Mouse (Mus musculus) liver, embryonic 13.5 days (tissue): ENCODE data around the gene Rsph14. TPM values are rescaled to one million over a fixed set of nuclear protein-coding genes. Genes with fewer than 3 reads are reported as not detected.

Experiments
- ATAC-seq: fragments of 200-750 bp; cut with Nextera tagmentation; 2 replicates; pipeline ENCODE4 v1.8.0; 2017; ENCODE audit warnings: low read depth, mild to moderate bottlenecking, moderate number of reproducible peaks, moderate library complexity
- DNase-seq: peaks from one replicate; pipeline ENCODE4 v3.0.0; 2022
- H3K27ac ChIP-seq: fragments of 300-500 bp; sonication (generic); 2 replicates; pipeline ENCODE4 v1.5.1; 2015; ENCODE audit warnings: moderate library complexity, mild to moderate bottlenecking, inconsistent platforms
- H3K27me3 ChIP-seq: fragments of 300-500 bp; sonication (generic); 2 replicates; pipeline ENCODE4 v1.6.1; 2015; ENCODE audit warnings: mild to moderate bottlenecking, inconsistent platforms
- H3K36me3 ChIP-seq: fragments of 300-500 bp; sonication (generic); 2 replicates; pipeline ENCODE4 v1.6.1; 2015; ENCODE audit warnings: mild to moderate bottlenecking, inconsistent platforms
- H3K4me1 ChIP-seq: fragments of 300-500 bp; sonication (generic); replicated peaks from 2 replicates; pipeline ENCODE4 v1.6.1; 2015; ENCODE audit warnings: inconsistent platforms
- H3K4me2 ChIP-seq: fragments of 300-500 bp; sonication (generic); 2 replicates; pipeline ENCODE4 v1.6.1; 2015; ENCODE audit warnings: inconsistent platforms, mild to moderate bottlenecking, moderate library complexity
- H3K4me3 ChIP-seq: fragments of 300-500 bp; sonication (generic); replicated peaks from 2 replicates; pipeline ENCODE4 v1.5.1; 2015; ENCODE audit warnings: mild to moderate bottlenecking, inconsistent platforms
- H3K9ac ChIP-seq: fragments of 300-500 bp; sonication (generic); 2 replicates; pipeline ENCODE4 v1.6.1; 2015; ENCODE audit warnings: mild to moderate bottlenecking, inconsistent platforms
- H3K9me3 ChIP-seq: fragments of 300-500 bp; sonication (generic); replicated peaks from 2 replicates; pipeline ENCODE4 v1.6.1; 2016; ENCODE audit warnings: inconsistent platforms
- WGBS: fragments of 180-500 bp; shearing (Covaris S2); methylation state at CpG from one replicate; pipeline ENCODE4 v1.1.7; 2015; ENCODE audit not compliant: insufficient replicate concordance; 5-methylcytosine and 5-hydroxymethylcytosine counted together
- polyA plus RNA-seq: library from polyadenylated mRNA; unstranded; fragments of >200 nt; fragmentation: Nextera tagmentation; extraction: Ambion mirVana; gene quantifications from 2 replicates; pipeline ENCODE4 v1.2.1, GENCODE M21; 2015

The Rsph14 gene
- polyA plus RNA-seq, result not detected in 2 replicates

DNA sequence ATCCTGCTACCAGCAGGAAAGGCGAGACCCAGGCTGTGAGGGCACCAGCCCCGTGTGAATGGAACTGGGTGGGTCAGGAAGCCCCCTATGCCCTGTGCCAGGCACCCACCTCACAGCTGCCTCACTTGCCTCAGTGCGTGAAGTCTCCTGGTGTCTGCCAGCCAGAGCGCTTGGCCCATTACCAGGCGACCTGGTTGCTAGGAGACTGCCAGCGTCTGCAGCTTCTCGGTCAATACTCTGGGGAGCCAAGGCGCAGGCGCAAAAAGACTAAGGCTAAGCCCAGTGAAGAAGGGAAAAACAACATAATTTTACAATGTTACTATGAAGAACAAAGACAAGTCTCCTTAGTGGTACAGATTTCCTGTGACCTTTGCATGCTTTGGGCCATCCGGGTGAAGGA lies at the start of gene Rsph14:
Gene Rsph14, minus strand, starts transcription at position 192 of the 400 bp plus-strand sequence.
- 57% methylated on average over 10 of the region's 10 CpGs for WGBS
- Histone ChIP-seq H3K9ac (no peak within 1 kb of the TSS), H3K4me1 (peaks cover 23% of the 10 kb centered on the region), H3K4me3 (no peak within 1 kb of the TSS), H3K4me2 (no peak within 1 kb of the TSS), H3K27ac (no peak within 1 kb of the TSS), H3K27me3 (no peaks in the 10 kb centered on the region), H3K36me3 (no peaks in the 10 kb centered on the region), H3K9me3 (no peaks in the 10 kb centered on the region)
- ATAC-seq, result no peak
- no peak for DNase-seq

DNA sequence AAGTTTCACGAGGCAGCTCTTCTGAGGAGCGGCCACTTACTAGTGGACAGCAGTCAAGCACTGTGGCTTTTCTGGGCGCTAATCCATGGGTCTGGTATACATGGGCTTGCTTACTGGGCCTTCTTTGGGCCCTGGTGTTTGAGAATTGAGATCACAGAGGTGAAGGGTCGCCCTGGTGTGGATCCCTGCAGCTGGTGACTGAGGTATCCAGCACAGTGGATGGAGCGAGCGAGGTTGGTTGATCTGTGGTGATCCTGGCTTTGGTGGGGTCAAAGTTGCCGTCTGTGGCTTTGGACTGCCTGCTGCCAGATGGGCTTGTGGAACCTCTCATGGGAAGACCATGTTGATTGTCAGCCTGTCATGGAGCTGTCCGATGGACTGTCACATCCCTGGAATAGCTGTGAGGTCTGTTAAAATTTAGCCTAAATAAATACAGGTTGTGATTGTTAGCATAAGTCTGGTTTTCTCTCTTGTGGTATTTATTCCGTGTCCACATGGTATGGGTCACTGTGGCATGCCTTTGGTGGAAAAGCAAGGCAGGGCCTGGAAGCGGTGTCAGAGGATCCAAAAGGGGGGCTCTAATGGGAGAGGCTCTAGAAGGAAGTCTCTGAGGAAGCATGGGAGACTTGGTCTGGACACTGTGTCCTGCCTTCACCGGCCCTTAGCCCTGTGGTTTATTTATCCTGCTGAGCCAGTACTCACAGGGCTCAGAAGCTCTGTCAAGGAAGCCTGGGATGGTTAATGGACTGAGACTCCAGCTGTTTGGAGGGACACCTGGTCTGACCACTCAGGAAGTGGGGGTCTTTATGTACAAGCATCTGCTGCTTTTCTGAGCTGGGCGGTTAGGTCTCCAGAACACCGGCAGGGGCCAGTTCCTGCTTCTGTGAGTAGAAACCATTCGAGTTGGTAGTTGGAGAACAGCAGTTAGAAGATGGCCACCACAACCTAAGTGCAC lies 46.1 kb upstream of the Rsph14 start:
- Histone ChIP-seq H3K9ac (no peak overlapping the region; the same call in 1 of the 2 replicates), H3K4me2 (no peak overlapping the region), H3K27ac (peak overlapping the region; percentile 55), H3K9me3 (no peaks in the 10 kb centered on the region), H3K4me1 (peaks cover 34% of the 10 kb centered on the region), H3K36me3 (no peaks in the 10 kb centered on the region), H3K4me3 (no peak overlapping the region), H3K27me3 (no peaks in the 10 kb centered on the region)
- peak; percentile 54 for ATAC-seq
- DNase-seq, result no peak
- 54% methylated on average over 14 of the region's 14 CpGs for WGBS

DNA sequence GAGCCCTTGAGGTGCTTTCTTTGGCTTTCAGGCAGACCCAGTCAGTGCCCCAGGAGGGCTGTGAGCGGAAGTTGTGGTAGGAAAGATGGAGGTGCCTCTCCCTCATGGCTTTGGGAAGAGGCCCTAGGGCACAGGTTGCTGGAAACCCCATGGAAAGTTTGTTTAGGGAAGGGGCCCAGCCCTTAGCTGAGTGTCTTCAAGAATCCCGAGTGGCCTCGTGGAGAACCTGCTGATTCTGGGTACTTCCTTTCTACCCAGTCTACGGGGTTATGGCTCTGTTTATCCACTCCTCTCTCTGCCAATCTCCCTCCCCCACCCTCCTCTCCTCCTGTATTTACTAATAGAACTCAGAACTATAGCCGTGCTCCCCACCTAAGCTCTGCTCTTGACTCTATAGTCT lies 43.3 kb upstream of the Rsph14 start:
- Histone ChIP-seq H3K4me2 (no peak overlapping the region), H3K27ac (no peak overlapping the region), H3K27me3 (no peaks in the 10 kb centered on the region), H3K4me3 (no peak overlapping the region), H3K9ac (no peak overlapping the region), H3K36me3 (no peaks in the 10 kb centered on the region), H3K4me1 (peaks cover 40% of the 10 kb centered on the region), H3K9me3 (no peaks in the 10 kb centered on the region)
- ATAC-seq, result no peak
- no peak for DNase-seq
- WGBS, result 48% methylated on average over 5 of the region's 5 CpGs

DNA sequence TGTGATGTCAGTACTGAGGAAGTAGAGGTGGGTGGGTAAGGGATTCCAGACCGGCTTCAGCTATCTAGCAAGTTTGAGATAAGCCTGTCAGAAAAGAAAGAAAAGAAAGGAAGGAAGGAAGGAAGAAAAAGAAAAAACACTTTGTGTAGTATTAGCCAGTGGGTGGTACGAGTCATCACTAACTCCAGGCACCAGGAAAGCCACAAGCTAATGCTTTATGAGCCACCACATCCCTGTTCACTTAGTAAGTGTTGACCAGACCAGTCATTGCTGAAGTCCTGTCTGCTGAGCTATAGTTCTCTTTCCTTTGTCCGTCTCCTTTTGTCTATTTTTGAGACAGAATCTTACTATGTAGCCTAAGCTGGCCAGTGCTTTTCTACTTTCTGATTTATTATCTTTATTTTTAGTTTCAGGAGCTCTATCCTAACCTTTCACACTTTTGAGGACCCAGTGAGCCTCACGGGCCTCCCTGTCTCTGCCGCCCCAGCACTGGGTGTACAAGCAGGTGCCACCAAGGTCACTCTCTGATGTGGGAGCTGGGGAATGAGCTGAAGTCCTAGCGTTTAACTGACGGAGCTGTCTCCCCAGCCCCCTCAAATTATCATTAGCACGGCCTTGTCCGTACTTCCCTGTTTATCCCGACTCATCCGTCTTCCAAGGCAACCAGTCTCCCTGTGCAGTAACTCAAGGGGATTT lies 38.0 kb upstream of the Rsph14 start:
- 49% methylated on average over 11 of the region's 11 CpGs for WGBS
- ATAC-seq (no peak), DNase-seq (no peak)
- Histone ChIP-seq H3K4me2 (no peak overlapping the region), H3K36me3 (0 out of 2 replicates have a peak, but pooled peaks cover 2% of the 10 kb centered on the region), H3K27ac (no peak overlapping the region), H3K4me3 (no peak overlapping the region), H3K9ac (no peak overlapping the region), H3K4me1 (peaks cover 49% of the 10 kb centered on the region), H3K27me3 (no peaks in the 10 kb centered on the region), H3K9me3 (no peaks in the 10 kb centered on the region)

DNA sequence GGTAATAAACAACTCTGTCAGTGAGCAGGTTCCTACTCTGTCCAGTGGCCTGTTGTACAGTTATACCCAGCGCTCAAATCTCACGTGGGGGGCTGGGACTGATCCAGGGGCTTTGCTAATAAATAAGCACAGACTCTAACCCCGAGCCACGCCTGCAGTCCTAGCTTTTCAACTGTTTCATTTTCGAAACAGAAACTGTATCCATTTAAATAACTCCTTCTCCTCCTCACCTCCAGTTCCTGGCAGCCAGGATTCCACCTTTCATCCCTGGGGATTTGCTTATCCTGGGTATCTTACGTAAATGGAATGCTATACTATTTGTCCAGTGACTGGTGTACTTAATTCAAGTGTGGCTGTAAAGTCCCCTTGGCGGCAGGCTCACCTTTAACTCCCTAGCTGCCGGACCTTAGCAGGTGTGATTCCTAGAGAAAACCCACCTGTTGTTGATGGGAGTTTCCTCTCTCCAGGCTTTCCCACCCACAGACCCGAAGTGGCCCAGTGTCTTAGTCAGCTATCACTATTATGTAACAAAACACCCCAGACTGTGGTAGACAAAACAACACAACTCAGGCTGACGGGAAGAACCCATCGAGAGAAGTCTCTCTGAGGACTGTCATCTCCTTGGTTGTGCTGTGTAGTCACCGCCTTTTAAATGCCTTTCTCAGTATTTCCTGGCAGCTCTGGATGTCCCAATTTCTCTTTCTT lies 36.4 kb upstream of the Rsph14 start:
- no peak overlapping the region for H3K4me3 ChIP-seq
- H3K9me3 ChIP-seq, result no peaks in the 10 kb centered on the region
- peak overlapping the region; percentile 21; the same call in 1 of the 2 replicates for H3K27ac ChIP-seq
- WGBS, result 48% methylated on average over 12 of the region's 12 CpGs
- H3K27me3 ChIP-seq, result no peaks in the 10 kb centered on the region
- ATAC-seq (no peak), DNase-seq (no peak)
- H3K36me3 ChIP-seq, result 0 out of 2 replicates have a peak, but pooled peaks cover 2% of the 10 kb centered on the region
- no peak overlapping the region for H3K9ac ChIP-seq
- peaks cover 60% of the 10 kb centered on the region for H3K4me1 ChIP-seq
- H3K4me2 ChIP-seq, result peak overlapping the region; percentile 14; the same call in 1 of the 2 replicates

DNA sequence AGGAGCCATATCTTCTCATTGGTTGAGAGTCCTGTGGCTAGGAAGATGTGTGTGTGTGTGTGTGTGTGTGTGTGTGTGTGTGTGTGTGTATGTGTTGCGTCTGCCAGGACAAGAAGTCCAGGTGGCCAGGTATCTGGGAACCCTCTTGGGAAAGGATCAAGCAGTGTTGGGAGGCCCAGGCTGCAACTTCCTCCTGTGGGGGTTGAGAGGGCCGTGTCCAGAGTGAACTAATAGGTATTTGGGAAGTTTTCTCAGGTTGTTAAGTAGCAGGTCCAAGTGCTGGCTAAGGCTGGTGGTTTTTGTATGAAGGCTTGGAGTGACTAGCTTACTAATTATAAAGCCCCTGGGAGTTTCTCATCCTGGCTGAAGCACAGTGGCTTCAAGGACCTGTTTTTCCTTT lies 35.7 kb upstream of the Rsph14 start:
- H3K9ac ChIP-seq, result no peak overlapping the region
- 0 out of 2 replicates have a peak, but pooled peaks cover 2% of the 10 kb centered on the region for H3K36me3 ChIP-seq
- no peaks in the 10 kb centered on the region for H3K9me3 ChIP-seq
- no peak overlapping the region for H3K4me2 ChIP-seq
- WGBS, result 27% methylated on average over 2 of the region's 2 CpGs
- no peak overlapping the region for H3K4me3 ChIP-seq
- DNase-seq (no peak), ATAC-seq (no peak)
- H3K4me1 ChIP-seq, result peaks cover 67% of the 10 kb centered on the region
- H3K27ac ChIP-seq, result peak overlapping the region; percentile 21
- peaks cover 5% of the 10 kb centered on the region; the same call in 1 of the 2 replicates for H3K27me3 ChIP-seq

DNA sequence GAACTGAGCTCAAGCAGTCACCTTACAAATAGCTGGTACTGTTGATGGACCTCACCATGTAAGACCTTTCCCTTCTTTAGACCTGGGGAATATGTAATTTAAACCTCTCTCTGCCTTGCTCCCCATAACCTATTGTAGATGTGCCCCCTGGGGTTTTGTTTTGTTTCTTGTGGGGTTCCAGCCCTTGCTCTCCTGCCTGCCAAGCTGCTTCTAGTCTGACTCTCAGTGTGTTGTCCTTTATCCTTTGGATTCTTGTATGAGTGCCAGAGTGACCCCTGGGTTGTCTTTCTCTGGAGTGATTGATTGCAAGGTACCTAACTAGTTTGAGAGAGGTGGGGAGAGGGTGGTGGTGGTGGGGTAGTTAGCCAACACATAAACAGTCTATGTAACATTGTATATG lies 35.1 kb upstream of the Rsph14 start:
- H3K4me1 ChIP-seq, result peaks cover 73% of the 10 kb centered on the region
- H3K27ac ChIP-seq, result no peak overlapping the region
- no peak overlapping the region for H3K4me3 ChIP-seq
- H3K27me3 ChIP-seq, result peaks cover 12% of the 10 kb centered on the region
- no peak for DNase-seq
- ATAC-seq, result no peak
- no peak overlapping the region for H3K4me2 ChIP-seq
- H3K9ac ChIP-seq, result no peak overlapping the region
- no peaks in the 10 kb centered on the region for H3K9me3 ChIP-seq
- 0 out of 2 replicates have a peak, but pooled peaks cover 2% of the 10 kb centered on the region for H3K36me3 ChIP-seq

DNA sequence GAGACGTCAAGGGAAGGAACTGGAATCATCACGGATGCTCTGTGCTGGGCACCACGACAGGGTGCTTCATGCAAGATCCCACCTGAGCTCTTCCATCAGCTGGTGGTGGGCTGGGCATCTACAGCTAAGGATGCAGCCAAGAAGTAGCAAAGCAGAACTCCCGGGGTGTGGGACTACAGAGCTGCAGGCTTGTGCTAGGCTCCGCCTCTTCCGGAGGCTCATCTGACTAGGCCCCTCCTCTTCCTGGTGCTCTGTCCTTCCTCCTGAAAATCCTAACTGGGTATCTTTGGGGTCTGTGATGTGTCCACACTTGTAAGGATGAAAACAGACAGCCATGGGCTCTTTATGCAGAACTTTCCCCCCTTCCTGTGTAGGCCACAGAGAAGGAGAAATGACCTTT lies 33.3 kb upstream of the Rsph14 start:
- Histone ChIP-seq H3K9ac (no peak overlapping the region), H3K4me2 (no peak overlapping the region), H3K4me3 (no peak overlapping the region), H3K36me3 (0 out of 2 replicates have a peak, but pooled peaks cover 2% of the 10 kb centered on the region), H3K27me3 (peaks cover 29% of the 10 kb centered on the region), H3K27ac (no peak overlapping the region), H3K4me1 (peaks cover 86% of the 10 kb centered on the region), H3K9me3 (no peaks in the 10 kb centered on the region)
- ATAC-seq (no peak), DNase-seq (no peak)
- WGBS, result 66% methylated on average over 6 of the region's 6 CpGs

DNA sequence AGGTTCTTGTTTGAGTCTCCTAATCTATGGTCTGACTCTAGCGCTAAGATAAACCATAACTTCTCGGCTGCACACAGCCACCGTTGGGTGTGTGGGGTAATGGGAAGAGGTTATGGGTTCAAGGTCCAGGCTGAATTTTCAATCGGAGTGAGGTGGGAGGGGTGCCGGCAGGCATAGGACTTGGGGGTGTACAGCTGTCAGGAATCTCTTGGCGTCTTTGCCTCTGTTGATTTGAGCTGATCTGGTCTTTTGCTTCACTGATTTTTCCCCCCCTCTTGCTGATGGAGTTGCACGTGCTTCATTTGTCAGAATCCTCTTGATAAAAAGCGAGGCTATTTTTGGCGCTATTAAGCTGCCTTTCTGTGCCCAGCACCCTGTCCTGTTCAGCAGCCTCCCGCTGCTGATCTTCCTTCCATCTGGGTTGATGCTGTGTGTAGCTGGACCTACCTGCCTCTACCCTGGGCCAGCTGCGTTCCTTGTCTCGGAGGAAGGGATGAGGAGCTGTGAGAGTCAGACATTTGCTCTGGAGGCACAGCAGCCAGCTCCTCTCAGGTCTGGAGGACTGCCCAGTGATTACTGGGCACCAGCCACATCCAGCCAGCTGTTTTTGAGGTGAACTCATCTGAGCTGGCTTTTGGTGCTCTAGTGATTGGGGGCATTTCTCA lies 31.0 kb upstream of the Rsph14 start:
- no peak overlapping the region for H3K9ac ChIP-seq
- no peak for ATAC-seq
- 43% methylated on average over 12 of the region's 12 CpGs for WGBS

DNA sequence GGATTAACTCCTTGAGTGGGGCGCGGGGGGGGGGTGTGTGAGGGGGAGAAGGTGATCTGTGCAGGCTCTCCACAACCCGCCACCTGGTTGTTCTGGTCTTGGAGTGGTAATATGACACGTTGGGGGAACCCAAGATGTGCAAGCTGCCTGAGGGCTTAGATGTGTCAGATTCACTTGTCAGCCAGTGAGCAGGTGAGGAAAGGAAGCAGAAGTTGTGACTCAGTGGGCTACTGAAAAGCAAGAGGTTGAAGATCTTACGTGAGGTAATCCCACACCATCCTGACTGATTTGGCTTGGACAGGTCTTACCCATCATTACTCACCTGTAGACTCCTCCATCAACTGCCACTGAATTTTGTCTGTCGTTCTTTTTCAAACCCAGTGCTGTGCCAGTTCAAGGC lies 30.2 kb upstream of the Rsph14 start:
- H3K27ac ChIP-seq, result no peak overlapping the region
- H3K36me3 ChIP-seq, result 0 out of 2 replicates have a peak, but pooled peaks cover 2% of the 10 kb centered on the region
- H3K4me1 ChIP-seq, result peaks cover 71% of the 10 kb centered on the region
- peak overlapping the region; percentile 22; the same call in 1 of the 2 replicates for H3K9ac ChIP-seq
- DNase-seq, result no peak
- ATAC-seq, result no peak
- no peaks in the 10 kb centered on the region for H3K9me3 ChIP-seq
- 28% methylated on average over 6 of the region's 6 CpGs for WGBS
- peaks cover 43% of the 10 kb centered on the region for H3K27me3 ChIP-seq
- H3K4me2 ChIP-seq, result peak overlapping the region; percentile 78
- peak overlapping the region; percentile 69 for H3K4me3 ChIP-seq

More for the DNA sequence above, 31.0 kb upstream of the Rsph14 start:
- DNase-seq, result no peak
- peak overlapping the region; percentile 69; the same call in 1 of the 2 replicates for H3K4me3 ChIP-seq
- H3K9me3 ChIP-seq, result no peaks in the 10 kb centered on the region
- peaks cover 74% of the 10 kb centered on the region for H3K4me1 ChIP-seq
- H3K27ac ChIP-seq, result no peak overlapping the region
- peak overlapping the region; percentile 78 for H3K4me2 ChIP-seq
- peaks cover 43% of the 10 kb centered on the region for H3K27me3 ChIP-seq
- 0 out of 2 replicates have a peak, but pooled peaks cover 2% of the 10 kb centered on the region for H3K36me3 ChIP-seq
